Mouse (Mus musculus) myocyte (in vitro differentiated cells): ENCODE measurements around the gene Tbc1d16.

Source experiments
- CEBPB ChIP-seq: IDR thresholded peaks from 2 replicates; pipeline ENCODE4 v1.6.1; 2011; ENCODE audit warnings: mild to moderate bottlenecking, moderate library complexity; ENCODE audit not compliant: poor library complexity, insufficient read depth, severe bottlenecking
- E2F4 ChIP-seq: IDR thresholded peaks from one replicate; pipeline ENCODE4 v1.6.1; 2011; ENCODE audit warnings: mild to moderate bottlenecking, control low read depth, moderate library complexity; ENCODE audit not compliant: insufficient read depth
- MAX ChIP-seq: IDR thresholded peaks from one replicate; pipeline ENCODE4 v1.6.1; 2011; ENCODE audit warnings: low read depth, mild to moderate bottlenecking, control low read depth
- MYOD1 ChIP-seq, 3 experiments: IDR thresholded peaks; one replicate each; pipeline ENCODE4 v1.6.1; 2011; ENCODE audit warnings: control low read depth in 2 of 3, low read depth in 2 of 3, mild to moderate bottlenecking in 2 of 3, moderate library complexity in 1 of 3; ENCODE audit not compliant: insufficient read length in 2 of 3, control insufficient read depth in 1 of 3
- MYOG ChIP-seq, 3 experiments: IDR thresholded peaks; one replicate each; pipeline ENCODE4 v1.6.1; 2011; ENCODE audit warnings: control low read depth in 2 of 3, low read depth in 2 of 3, mild to moderate bottlenecking in 2 of 3; ENCODE audit not compliant: insufficient read length in 2 of 3, control insufficient read depth in 1 of 3, insufficient read depth in 1 of 3
- POLR2A ChIP-seq: IDR thresholded peaks from one replicate; pipeline ENCODE4 v1.6.1; 2011; ENCODE audit warnings: low read depth, mild to moderate bottlenecking, control low read depth, moderate library complexity; ENCODE audit not compliant: insufficient read length
- POLR2AphosphoS2 ChIP-seq: IDR thresholded peaks from one replicate; pipeline ENCODE4 v1.6.1; 2011; ENCODE audit warnings: low read depth, control low read depth; ENCODE audit not compliant: insufficient read length
- REST ChIP-seq: IDR thresholded peaks from one replicate; pipeline ENCODE4 v1.6.1; 2011; ENCODE audit warnings: mild to moderate bottlenecking, control low read depth, moderate library complexity; ENCODE audit not compliant: insufficient read depth, insufficient read length
- SRF ChIP-seq: IDR thresholded peaks from one replicate; pipeline ENCODE4 v1.6.1; 2011; ENCODE audit warnings: low read depth; ENCODE audit not compliant: control insufficient read depth, insufficient read length
- TCF12 ChIP-seq: IDR thresholded peaks from one replicate; pipeline ENCODE4 v1.6.1; 2011; ENCODE audit warnings: mild to moderate bottlenecking, control low read depth; ENCODE audit not compliant: poor library complexity, insufficient read depth, severe bottlenecking
- TCF3 ChIP-seq: IDR thresholded peaks from one replicate; pipeline ENCODE4 v1.6.1; 2011; ENCODE audit warnings: low read depth, control low read depth; ENCODE audit not compliant: insufficient read length
- USF1 ChIP-seq: IDR thresholded peaks from one replicate; pipeline ENCODE4 v1.6.1; 2011; ENCODE audit warnings: low read depth, mild to moderate bottlenecking, control low read depth, moderate library complexity

- TF ChIP-seq E2F4: no peak
- no peak for TF ChIP-seq POLR2A
- TF ChIP-seq USF1: no peak
- no peak for TF ChIP-seq MAX
- no peak for TF ChIP-seq MYOG (IDR thresholded peaks at IDR 0.05; ENCODE audit: control insufficient read depth in 1 of 3, insufficient read depth in 1 of 3, insufficient read length in 2 of 3, low read depth in 2 of 3)
- TF ChIP-seq MYOD1 (IDR thresholded peaks at IDR 0.05; ENCODE audit: control insufficient read depth in 1 of 3, insufficient read length in 2 of 3, low read depth in 2 of 3): no peak
- no peak for TF ChIP-seq POLR2AphosphoS2
- TF ChIP-seq REST: no peak
- TF ChIP-seq TCF12: no peak
- no peak for TF ChIP-seq SRF
- TF ChIP-seq CEBPB: no peak
- TF ChIP-seq TCF3: no peak
These were observed 64.6 kb downstream of the Tbc1d16 start for GRCm38 (mm10) chr11:119163734-119163992.
